Mouse (Mus musculus): ENCODE measurements at regions not wholly inside any gene's neighbourhood (a gene's known extent, or its start where the extent isn't known, plus 50 kb on each side); places are given as distances from the start of the nearest gene placed in this dataset.

DNA sequence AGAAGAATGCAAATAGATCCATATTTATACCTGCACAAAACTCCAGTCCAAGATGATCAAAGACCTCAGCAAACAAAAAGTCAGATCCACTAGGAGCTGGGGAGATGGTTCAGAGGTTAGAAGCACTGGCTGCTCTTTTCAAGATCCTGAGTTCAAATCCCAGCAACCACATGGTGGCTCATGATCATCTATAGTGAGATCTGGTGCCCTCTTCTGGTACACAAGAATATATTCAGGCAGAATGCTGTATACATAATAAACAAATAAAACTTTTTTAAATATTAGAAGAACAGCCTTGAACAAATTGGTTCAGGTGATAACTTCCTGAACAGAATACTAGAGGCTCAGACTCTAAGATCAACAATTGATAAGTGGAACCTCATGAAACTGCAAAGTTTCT is 83.7 kb downstream of the Hmgn5 start:
- Histone ChIP-seq H3K27ac (ENCODE audit: control insufficient read depth, low read depth, low read length) (no peak overlapping the region), H3K36me3 (ENCODE audit: control insufficient read depth in 1 of 2, insufficient read depth in 2 of 2, low read length in 2 of 2) (no peaks in the 10 kb centered on the region), H3K9ac (ENCODE audit: control insufficient read depth, low read depth, low read length, poor library complexity, severe bottlenecking) (no peak overlapping the region), H3K9me3 (replicated peaks; ENCODE audit: insufficient read depth, low read length) (no peaks in the 10 kb centered on the region), H3K27me3 (ENCODE audit: control insufficient read depth in 1 of 2, insufficient read depth in 2 of 2, low read length in 2 of 2) (no peaks in the 10 kb centered on the region), H3K4me3 (ENCODE audit: control insufficient read depth in 1 of 2, insufficient read depth in 1 of 2, low read depth in 2 of 2, low read length in 2 of 2) (no peak overlapping the region), H3K4me1 (ENCODE audit: control insufficient read depth in 1 of 2, insufficient read depth in 2 of 2, low read length in 2 of 2) (no peaks in the 10 kb centered on the region), H3K79me2 (ENCODE audit: control insufficient read depth, insufficient read depth, low read length, poor library complexity) (no peaks in the 10 kb centered on the region)
- TF ChIP-seq MYC (IDR thresholded peaks at IDR 0.05; ENCODE audit: low read depth, low read length) (no peak), SMC3 (IDR thresholded peaks at IDR 0.05; ENCODE audit: low read depth, low read length) (peak; percentile 58), E2F4 (IDR thresholded peaks at IDR 0.05; ENCODE audit: borderline replicate concordance, low read depth, low read length) (no peak), JUND (IDR thresholded peaks at IDR 0.05; ENCODE audit: low read depth, low read length) (no peak), HCFC1 (IDR thresholded peaks at IDR 0.05; ENCODE audit: low read depth, low read length) (no peak), TCF12 (IDR thresholded peaks at IDR 0.05; ENCODE audit: low read depth, low read length) (no peak), SIN3A (IDR thresholded peaks at IDR 0.05; ENCODE audit: low read length) (no peak), USF1 (IDR thresholded peaks at IDR 0.05; ENCODE audit: low read depth, low read length) (no peak), MXI1 (IDR thresholded peaks at IDR 0.05; ENCODE audit: low read depth, low read length) (no peak), USF2 (IDR thresholded peaks at IDR 0.05; ENCODE audit: borderline replicate concordance in 1 of 2, insufficient read depth in 1 of 2, low read depth in 1 of 2, low read length in 2 of 2) (no peak), GABPA (IDR thresholded peaks at IDR 0.05; ENCODE audit: low read depth, low read length) (no peak), ZMIZ1 (IDR thresholded peaks at IDR 0.05; ENCODE audit: low read depth, low read length) (no peak), ETS1 (IDR thresholded peaks at IDR 0.05; ENCODE audit: low read depth, low read length) (no peak), ZC3H11A (IDR thresholded peaks at IDR 0.05; ENCODE audit: low read depth, low read length) (peak; percentile 35), NRF1 (IDR thresholded peaks at IDR 0.05; ENCODE audit: insufficient read depth, low read depth, low read length, poor library complexity, severe bottlenecking) (no peak), TBP (IDR thresholded peaks at IDR 0.05; ENCODE audit: low read depth, low read length) (no peak), MAZ (IDR thresholded peaks at IDR 0.05; ENCODE audit: low read depth, low read length) (no peak), UBTF (IDR thresholded peaks at IDR 0.05; ENCODE audit: borderline replicate concordance, insufficient read depth, low read depth, low read length) (no peak), POLR2AphosphoS2 (IDR thresholded peaks at IDR 0.05; ENCODE audit: low read length) (no peak), RAD21 (IDR thresholded peaks at IDR 0.05; ENCODE audit: low read depth, low read length) (peak; percentile 57), MEF2A (IDR thresholded peaks at IDR 0.05; ENCODE audit: extremely low read depth, insufficient replicate concordance, low read depth, low read length, poor library complexity, severe bottlenecking) (no peak), RCOR1 (IDR thresholded peaks at IDR 0.05; ENCODE audit: low read depth, low read length) (no peak), CTCF (IDR thresholded peaks at IDR 0.05 in 2 of 3, conservative IDR thresholded peaks at IDR 0.05 in 1 of 3; ENCODE audit: control insufficient read depth in 1 of 3, insufficient read depth in 1 of 3, low read depth in 2 of 3, low read length in 3 of 3, poor library complexity in 1 of 3, severe bottlenecking in 1 of 3) (peak in 2 of 3 experiments; percentile 29 to 56; a peak in 4 of 6 replicates), CHD1 (IDR thresholded peaks at IDR 0.05; ENCODE audit: low read depth, low read length) (no peak), KAT2A (conservative IDR thresholded peaks at IDR 0.05; ENCODE audit: low read depth, low read length) (no peak), ZNF384 (IDR thresholded peaks at IDR 0.05; ENCODE audit: low read depth, low read length) (no peak), ELF1 (IDR thresholded peaks at IDR 0.05; ENCODE audit: low read depth, low read length) (no peak), MAX (IDR thresholded peaks at IDR 0.05; ENCODE audit: low read length) (no peak), GATA1 (IDR thresholded peaks at IDR 0.05; ENCODE audit: low read depth, low read length) (no peak), EP300 (IDR thresholded peaks at IDR 0.05; ENCODE audit: low read depth in 1 of 2, low read length in 2 of 2) (no peak), NELFE (IDR thresholded peaks at IDR 0.05; ENCODE audit: low read depth, low read length) (no peak)
- DNase-seq (ENCODE audit: low read depth, low spot score), result peak; percentile 45
